Mouse (Mus musculus) lung, postnatal 0 days (tissue): ENCODE measurements around the gene Nhp2.
"Not testable (repeated sequence)": the region's sequence is repeated elsewhere in the genome, so short reads cannot be mapped to it uniquely, and the experiment has no call there.

ENCODE experiments used
- CTCF ChIP-seq: IDR thresholded peaks from 2 replicates; pipeline ENCODE4 v1.5.1; 2016; ENCODE audit warnings: antibody characterized with exemption, mild to moderate bottlenecking
- EP300 ChIP-seq: IDR thresholded peaks from 2 replicates; pipeline ENCODE4 v1.6.1; 2016; ENCODE audit warnings: antibody characterized with exemption, mild to moderate bottlenecking, control low read depth

DNA sequence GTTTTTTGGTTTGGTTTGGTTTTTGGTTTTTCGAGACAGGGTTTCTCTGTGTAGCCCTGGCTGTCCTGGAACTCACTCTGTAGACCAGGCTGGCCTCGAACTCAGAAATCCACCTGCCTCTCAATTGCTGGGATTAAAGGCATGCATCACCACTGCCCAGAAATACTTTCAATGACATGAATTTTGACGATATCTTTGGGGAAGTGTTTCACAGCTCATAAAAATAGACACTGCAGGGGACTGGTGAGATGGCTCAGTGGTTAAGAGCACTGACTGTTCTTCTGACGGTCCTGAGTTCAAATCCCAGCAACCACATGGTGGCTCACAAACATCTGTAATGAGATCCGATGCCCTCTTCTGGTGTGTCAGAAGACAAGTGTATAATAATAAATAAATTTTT lies 9.6 kb upstream of the Nhp2 start:
- TF ChIP-seq EP300, CTCF: not testable (repeated sequence)
